Mouse (Mus musculus) hindbrain, embryonic 13.5 days (tissue): ENCODE results near the gene 1600002K03Rik. TPM values are rescaled to one million over a fixed set of nuclear protein-coding genes. Genes with fewer than 3 reads are reported as not detected.

ENCODE experiments used
- ATAC-seq: fragments of 200-750 bp; cut with Nextera tagmentation; 2 replicates; pipeline ENCODE4 v1.8.0; 2017; ENCODE audit warnings: moderate TSS enrichment; ENCODE audit not compliant: low FRiP score
- H3K27ac ChIP-seq: fragments of 300-500 bp; sonication (generic); 2 replicates; pipeline ENCODE4 v1.5.1; 2015; ENCODE audit warnings: inconsistent platforms, mild to moderate bottlenecking, moderate library complexity
- H3K27me3 ChIP-seq: fragments of 300-500 bp; sonication (generic); 2 replicates; pipeline ENCODE4 v1.6.1; 2015; ENCODE audit warnings: mild to moderate bottlenecking, inconsistent platforms
- H3K36me3 ChIP-seq: fragments of 300-500 bp; sonication (generic); 2 replicates; pipeline ENCODE4 v1.6.1; 2015; ENCODE audit warnings: mild to moderate bottlenecking, inconsistent platforms
- H3K4me1 ChIP-seq: fragments of 300-500 bp; sonication (generic); replicated peaks from 2 replicates; pipeline ENCODE4 v1.6.1; 2015; ENCODE audit warnings: inconsistent platforms
- H3K4me2 ChIP-seq: fragments of 300-500 bp; sonication (generic); 2 replicates; pipeline ENCODE4 v1.6.1; 2015; ENCODE audit warnings: inconsistent platforms, mild to moderate bottlenecking, moderate library complexity
- H3K4me3 ChIP-seq: fragments of 300-500 bp; sonication (generic); 2 replicates; pipeline ENCODE4 v1.5.1; 2015; ENCODE audit warnings: mild to moderate bottlenecking, inconsistent platforms
- H3K9ac ChIP-seq: fragments of 300-500 bp; sonication (generic); 2 replicates; pipeline ENCODE4 v1.6.1; 2015; ENCODE audit warnings: mild to moderate bottlenecking, inconsistent platforms
- H3K9me3 ChIP-seq: fragments of 300-500 bp; sonication (generic); 2 replicates; pipeline ENCODE4 v1.6.1; 2016; ENCODE audit warnings: inconsistent platforms
- WGBS: fragments of 180-500 bp; shearing (Covaris S2); methylation state at CpG from one replicate; pipeline ENCODE4 v1.1.7; 2015; 5-methylcytosine and 5-hydroxymethylcytosine counted together
- polyA plus RNA-seq: library from polyadenylated mRNA; unstranded; fragments of >200 nt; fragmentation: Nextera tagmentation; extraction: Ambion mirVana; gene quantifications from 2 replicates; pipeline ENCODE4 v1.2.1, GENCODE M21; 2015

1600002K03Rik gene
- polyA plus RNA-seq, 1 experiment from 2014 or later = 14.1 TPM

GRCm38 (mm10) chr10:80187739-80188138, 15.0 kb downstream of the 1600002K03Rik start:
- H3K27me3 ChIP-seq = peaks cover 23% of the 10 kb centered on the region; the same call in 1 of the 2 replicates
- 87% methylated on average over 10 of the region's 10 CpGs for WGBS
- no peaks in the 10 kb centered on the region for H3K9me3 ChIP-seq
- peaks cover 26% of the 10 kb centered on the region for H3K4me1 ChIP-seq
- H3K4me3 ChIP-seq = no peak overlapping the region
- H3K27ac ChIP-seq = no peak overlapping the region
- H3K4me2 ChIP-seq = no peak overlapping the region
- H3K36me3 ChIP-seq = peaks cover 32% of the 10 kb centered on the region
- H3K9ac ChIP-seq = no peak overlapping the region
- no peak for ATAC-seq

GRCm38 (mm10) chr10:80188453-80189024, 15.8 kb downstream of the 1600002K03Rik start:
- WGBS = 65% methylated on average over 15 of the region's 15 CpGs
- Histone ChIP-seq H3K4me2 (no peak overlapping the region), H3K27ac (no peak overlapping the region), H3K36me3 (peaks cover 28% of the 10 kb centered on the region), H3K4me1 (peaks cover 26% of the 10 kb centered on the region), H3K9ac (no peak overlapping the region), H3K27me3 (peaks cover 27% of the 10 kb centered on the region; the same call in 1 of the 2 replicates), H3K4me3 (no peak overlapping the region), H3K9me3 (no peaks in the 10 kb centered on the region)
- no peak for ATAC-seq

GRCm38 (mm10) chr10:80189999-80190398, 17.3 kb downstream of the 1600002K03Rik start:
- H3K27me3 ChIP-seq = peaks cover 27% of the 10 kb centered on the region; the same call in 1 of the 2 replicates
- peak overlapping the region; percentile 72 for H3K9ac ChIP-seq
- peaks cover 31% of the 10 kb centered on the region for H3K4me1 ChIP-seq
- peak overlapping the region; percentile 83 for H3K27ac ChIP-seq
- 5% methylated on average over 21 of the region's 21 CpGs for WGBS
- H3K4me2 ChIP-seq = peak overlapping the region; percentile 64
- H3K9me3 ChIP-seq = no peaks in the 10 kb centered on the region
- peak overlapping the region; percentile 39 for H3K4me3 ChIP-seq
- no peak for ATAC-seq
- peaks cover 28% of the 10 kb centered on the region for H3K36me3 ChIP-seq

- peak; percentile 50 for ATAC-seq
- Histone ChIP-seq H3K9ac (peak overlapping the region; percentile 72), H3K4me2 (peak overlapping the region; percentile 64), H3K9me3 (no peaks in the 10 kb centered on the region), H3K4me3 (peak overlapping the region; percentile 39), H3K36me3 (peaks cover 28% of the 10 kb centered on the region), H3K4me1 (peaks cover 28% of the 10 kb centered on the region), H3K27ac (peak overlapping the region; percentile 83), H3K27me3 (peaks cover 25% of the 10 kb centered on the region; the same call in 1 of the 2 replicates)
- WGBS = 1% methylated on average over 47 of the region's 48 CpGs
Observed at GRCm38 (mm10) chr10:80190491-80191051, 17.8 kb downstream of the 1600002K03Rik start.

- 69% methylated on average over 6 of the region's 6 CpGs for WGBS
- ATAC-seq = no peak
Observed at GRCm38 (mm10) chr10:80193976-80194375, 21.2 kb downstream of the 1600002K03Rik start.

GRCm38 (mm10) chr10:80194441-80194840, 21.7 kb downstream of the 1600002K03Rik start:
- Histone ChIP-seq H3K4me1 (peaks cover 20% of the 10 kb centered on the region), H3K9ac (0 out of 2 replicates have a peak overlapping the region, but pooled peaks have one; percentile 8), H3K4me3 (no peak overlapping the region), H3K4me2 (no peak overlapping the region), H3K27ac (no peak overlapping the region), H3K27me3 (0 out of 2 replicates have a peak, but pooled peaks cover 7% of the 10 kb centered on the region), H3K36me3 (no peaks in the 10 kb centered on the region), H3K9me3 (no peaks in the 10 kb centered on the region)
- 46% methylated on average over 8 of the region's 8 CpGs for WGBS
- ATAC-seq = no peak

More at GRCm38 (mm10) chr10:80193976-80194375, 21.2 kb downstream of the 1600002K03Rik start:
- Histone ChIP-seq H3K4me2 (no peak overlapping the region), H3K36me3 (peaks cover 3% of the 10 kb centered on the region), H3K9ac (no peak overlapping the region), H3K9me3 (no peaks in the 10 kb centered on the region), H3K4me3 (no peak overlapping the region), H3K27ac (no peak overlapping the region), H3K4me1 (peaks cover 20% of the 10 kb centered on the region), H3K27me3 (peaks cover 8% of the 10 kb centered on the region; the same call in 1 of the 2 replicates)

GRCm38 (mm10) chr10:80196167-80196566, 23.4 kb downstream of the 1600002K03Rik start:
- H3K27ac ChIP-seq = no peak overlapping the region
- WGBS = 79% methylated on average over 1 of the region's 1 CpGs
- no peak overlapping the region for H3K4me3 ChIP-seq
- no peak overlapping the region for H3K9ac ChIP-seq
- H3K36me3 ChIP-seq = no peaks in the 10 kb centered on the region
- ATAC-seq = no peak
- H3K27me3 ChIP-seq = 0 out of 2 replicates have a peak, but pooled peaks cover 7% of the 10 kb centered on the region
- no peak overlapping the region for H3K4me2 ChIP-seq
- H3K4me1 ChIP-seq = peaks cover 8% of the 10 kb centered on the region; the same call in 1 of the 2 replicates
- H3K9me3 ChIP-seq = no peaks in the 10 kb centered on the region

- H3K4me2 ChIP-seq = no peak overlapping the region
- H3K27ac ChIP-seq = no peak overlapping the region
- no peaks in the 10 kb centered on the region for H3K36me3 ChIP-seq
- WGBS = 46% methylated on average over 33 of the region's 33 CpGs
- H3K9ac ChIP-seq = peak overlapping the region; percentile 39; the same call in 1 of the 2 replicates
- H3K27me3 ChIP-seq = 0 out of 2 replicates have a peak, but pooled peaks cover 7% of the 10 kb centered on the region
- peaks cover 8% of the 10 kb centered on the region; the same call in 1 of the 2 replicates for H3K4me1 ChIP-seq
- ATAC-seq = no peak
- no peaks in the 10 kb centered on the region for H3K9me3 ChIP-seq
- H3K4me3 ChIP-seq = no peak overlapping the region
Observed at GRCm38 (mm10) chr10:80196778-80197581, 24.2 kb downstream of the 1600002K03Rik start.

- no peak overlapping the region for H3K4me2 ChIP-seq
- WGBS = 60% methylated on average over 3 of the region's 3 CpGs
- no peak overlapping the region for H3K4me3 ChIP-seq
- no peaks in the 10 kb centered on the region for H3K36me3 ChIP-seq
- no peaks in the 10 kb centered on the region for H3K9me3 ChIP-seq
- no peak overlapping the region for H3K27ac ChIP-seq
- ATAC-seq = peak; percentile 34; the same call in 1 of the 2 replicates
- no peak overlapping the region for H3K9ac ChIP-seq
- H3K27me3 ChIP-seq = 0 out of 2 replicates have a peak, but pooled peaks cover 4% of the 10 kb centered on the region
- H3K4me1 ChIP-seq = peaks cover 14% of the 10 kb centered on the region
Observed at GRCm38 (mm10) chr10:80199440-80200008, 26.8 kb downstream of the 1600002K03Rik start.

GRCm38 (mm10) chr10:80200485-80200884, 27.7 kb downstream of the 1600002K03Rik start:
- no peak overlapping the region for H3K4me2 ChIP-seq
- H3K27ac ChIP-seq = no peak overlapping the region
- peaks cover 11% of the 10 kb centered on the region for H3K4me1 ChIP-seq
- no peak overlapping the region for H3K4me3 ChIP-seq
- ATAC-seq = no peak
- H3K36me3 ChIP-seq = no peaks in the 10 kb centered on the region
- H3K9me3 ChIP-seq = no peaks in the 10 kb centered on the region
- WGBS = 74% methylated on average over 6 of the region's 6 CpGs
- H3K9ac ChIP-seq = no peak overlapping the region
- 0 out of 2 replicates have a peak, but pooled peaks cover 4% of the 10 kb centered on the region for H3K27me3 ChIP-seq

GRCm38 (mm10) chr10:80204055-80204454, 31.3 kb downstream of the 1600002K03Rik start:
- H3K4me3 ChIP-seq = no peak overlapping the region
- H3K27ac ChIP-seq = no peak overlapping the region
- no peak overlapping the region for H3K4me2 ChIP-seq
- WGBS = 8% methylated on average over 7 of the region's 7 CpGs
- peaks cover 28% of the 10 kb centered on the region for H3K4me1 ChIP-seq
- 0 out of 2 replicates have a peak, but pooled peaks cover 3% of the 10 kb centered on the region for H3K27me3 ChIP-seq
- no peaks in the 10 kb centered on the region for H3K9me3 ChIP-seq
- ATAC-seq = no peak
- no peaks in the 10 kb centered on the region for H3K36me3 ChIP-seq
- peak overlapping the region; percentile 20; the same call in 1 of the 2 replicates for H3K9ac ChIP-seq
